Mouse (Mus musculus) NIH3T3 (cell line): Measurements from ENCODE around the gene Rnase2b.
"Not testable (repeated sequence)": the region's sequence is repeated elsewhere in the genome, so short reads cannot be mapped to it uniquely, and the experiment has no call there.

Experiments
- DNase-seq: peaks from one replicate; pipeline ENCODE4 v3.0.0-alpha.2; 2012; ENCODE audit warnings: low read depth

The Rnase2b gene

DNA sequence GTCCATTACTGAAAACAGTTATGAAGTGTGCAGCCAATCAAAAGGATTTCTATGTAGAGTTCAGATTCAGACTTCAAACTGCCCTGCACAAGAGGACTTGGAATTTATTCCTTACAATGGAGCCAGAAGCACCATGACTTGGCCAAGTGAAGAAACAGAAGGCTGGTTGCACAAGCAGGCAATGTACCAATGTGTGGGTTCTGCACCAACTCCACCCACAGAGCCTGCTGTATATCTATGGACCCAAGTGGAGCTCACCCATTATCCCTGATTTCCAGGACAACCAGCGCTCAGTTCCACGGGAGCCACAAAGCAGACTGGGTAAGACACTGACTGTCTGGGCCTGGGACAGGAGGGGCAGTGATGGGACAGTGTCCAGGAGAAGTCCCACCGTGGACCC, at the start of gene Rnase2b:
TSS of gene Rnase2b (plus strand) at position 285 of the 400 bp plus-strand sequence.
- DNase-seq = not testable (repeated sequence)

DNA sequence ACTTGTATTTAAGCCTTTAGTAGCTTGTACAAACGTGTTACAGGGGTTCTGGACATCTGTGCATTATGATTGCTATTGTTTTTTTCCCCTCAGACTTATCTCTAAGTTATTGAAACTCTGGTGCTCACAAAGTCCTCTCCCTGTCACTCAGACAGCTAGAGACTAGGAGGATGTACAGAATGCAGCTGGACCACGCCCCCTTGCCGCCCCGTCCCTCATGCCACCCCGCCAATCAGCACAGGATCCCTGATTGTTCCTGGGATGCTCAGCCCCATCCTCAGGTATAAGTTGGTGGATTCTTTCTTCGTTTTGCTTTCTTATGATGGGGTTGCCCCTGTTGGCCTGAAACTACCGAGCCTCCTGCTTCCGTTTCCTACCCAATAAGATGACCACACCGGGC, 48.6 kb upstream of the Rnase2b start:
- DNase-seq = no peak

DNA sequence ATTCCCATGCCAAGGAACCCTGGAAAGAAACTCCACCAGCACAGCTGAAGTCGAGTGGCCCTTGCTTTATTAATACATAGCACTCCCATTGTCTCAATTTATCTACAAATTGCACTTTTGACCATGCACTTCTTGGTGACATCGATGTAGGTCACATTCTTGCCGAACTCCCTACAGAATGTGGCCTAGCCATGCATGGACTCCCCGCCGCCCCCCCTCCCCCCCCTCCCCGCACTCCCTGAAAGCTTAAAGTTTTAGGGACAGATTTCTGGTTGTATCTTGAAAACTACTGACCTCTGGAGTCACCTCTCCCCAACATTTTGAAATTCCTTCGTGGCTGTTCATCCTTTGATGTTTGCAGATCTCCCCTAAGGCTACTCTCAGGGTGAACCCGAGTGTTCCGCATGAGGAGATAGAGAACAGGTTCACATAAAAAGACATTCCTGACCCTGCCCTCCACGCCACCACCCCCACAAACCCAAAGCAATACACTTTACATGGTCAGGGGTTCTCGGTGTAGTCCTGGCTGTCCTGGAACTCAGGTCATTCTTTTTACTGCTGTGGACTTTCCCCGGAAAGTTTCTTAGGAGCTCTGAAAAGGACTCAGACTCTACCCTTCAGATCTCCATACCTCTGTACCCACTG, 48.0 kb upstream of the Rnase2b start, which contains the start of gene Eddm3b:
TSS of gene Eddm3b (plus strand) at position 511 of the 645 bp plus-strand sequence.
- DNase-seq = no peak

DNA sequence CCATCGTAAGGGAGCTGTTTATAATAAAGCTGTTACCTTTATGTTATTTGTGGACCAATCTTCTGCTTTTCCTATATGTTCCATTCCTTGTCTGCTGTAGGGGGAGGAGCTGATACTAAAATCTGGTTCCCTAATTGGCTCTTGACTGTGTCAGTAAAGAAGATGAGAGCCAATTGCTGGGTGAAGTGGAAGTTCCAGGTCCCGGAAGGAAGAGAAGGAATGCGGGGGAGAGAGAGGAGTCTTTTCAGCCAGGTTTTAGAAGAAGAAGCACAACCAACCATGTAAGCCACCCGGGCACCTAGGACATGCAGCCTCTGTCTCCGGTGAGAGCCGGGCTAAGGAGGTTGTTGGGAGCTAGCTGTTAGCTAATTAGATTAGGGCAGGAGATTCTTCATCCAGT, 36.4 kb upstream of the Rnase2b start:
- peak; percentile 43 for DNase-seq

DNA sequence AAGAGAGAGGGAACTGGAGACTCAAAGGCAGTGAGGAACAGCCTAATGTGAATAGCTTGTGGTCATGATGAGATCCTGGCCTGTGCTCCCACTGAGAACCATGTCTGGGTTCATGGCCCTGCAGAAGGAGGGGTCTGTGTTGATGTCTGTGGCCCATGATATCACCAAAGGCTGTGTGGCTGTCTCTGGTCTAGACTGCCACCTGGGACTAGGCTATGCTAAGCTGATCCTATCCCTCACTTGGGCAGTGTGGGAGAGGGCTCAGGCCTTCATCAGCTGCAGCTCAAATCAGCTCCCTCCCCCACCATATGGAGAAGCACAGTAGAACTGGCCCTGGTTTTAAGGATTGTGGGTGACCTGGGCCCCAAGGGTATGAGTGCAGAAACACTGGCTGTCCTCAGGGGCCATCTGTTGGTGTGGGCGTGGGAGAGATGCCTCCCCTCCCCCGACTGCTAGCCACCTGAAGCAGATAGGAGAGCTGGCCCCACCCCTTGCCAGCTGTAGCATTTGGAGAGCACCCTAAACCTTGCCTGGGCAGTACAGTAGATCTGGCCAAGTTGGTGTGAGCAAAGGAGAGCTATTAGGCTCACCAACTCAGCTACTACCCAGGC, 34.3 kb upstream of the Rnase2b start:
- no peak for DNase-seq

DNA sequence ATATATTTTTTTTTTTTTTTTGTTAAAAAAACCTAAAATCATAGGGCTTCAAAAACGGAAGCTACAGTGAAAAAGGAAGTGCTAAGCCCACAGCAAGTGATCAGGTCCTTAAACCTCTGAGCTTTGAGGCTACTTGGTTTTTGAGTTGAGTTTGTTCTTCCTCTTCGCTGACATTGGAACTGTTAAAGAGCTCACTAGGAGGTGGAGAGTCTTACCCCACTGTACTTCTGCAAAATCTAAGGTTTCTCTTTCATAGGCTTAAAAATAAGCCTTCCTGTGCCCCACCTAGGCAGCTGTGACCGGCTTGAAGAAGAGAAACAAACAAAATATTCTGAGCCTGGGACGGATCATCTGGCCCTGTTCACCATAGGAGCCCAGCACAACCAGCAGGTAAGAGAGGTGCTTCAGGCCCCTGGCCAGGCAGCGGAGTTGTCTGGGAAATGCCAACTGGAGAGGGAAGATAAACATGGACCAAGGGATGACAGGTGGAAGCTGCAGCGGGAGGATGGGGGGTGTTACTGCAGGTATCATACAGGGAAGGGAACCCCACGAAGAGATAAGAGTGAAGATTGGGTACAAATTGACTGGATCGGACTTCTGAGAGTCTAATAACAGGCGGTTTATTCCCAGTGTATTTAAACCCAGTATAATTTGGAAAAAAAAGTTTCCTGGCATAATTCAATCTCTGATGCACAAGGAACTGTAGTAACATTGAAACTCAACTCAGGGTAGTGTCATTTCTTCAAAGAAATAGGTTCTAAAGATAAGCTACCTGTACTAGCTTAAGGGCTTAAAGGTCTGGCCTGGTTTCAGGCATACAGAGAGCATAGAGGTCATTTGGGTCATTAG, 33.1 kb upstream of the Rnase2b start:
- DNase-seq = no peak

DNA sequence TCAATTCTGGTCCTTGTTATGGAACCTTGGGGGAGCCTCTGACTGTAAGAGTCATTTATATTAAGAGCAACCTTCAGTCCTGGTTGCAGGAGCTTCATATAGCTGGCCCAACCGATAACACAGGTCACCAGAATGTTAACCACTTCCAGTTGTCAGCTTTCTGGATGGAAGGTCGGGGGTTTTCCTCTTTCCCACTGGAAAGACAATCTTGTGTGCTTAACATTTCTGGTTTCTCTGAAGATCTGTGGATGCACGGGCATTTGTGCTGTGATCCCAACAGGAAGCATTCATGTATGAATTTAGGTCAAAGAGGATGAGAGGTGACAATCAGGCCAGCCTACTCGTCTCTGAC, 32.5 kb upstream of the Rnase2b start:
- no peak for DNase-seq

DNA sequence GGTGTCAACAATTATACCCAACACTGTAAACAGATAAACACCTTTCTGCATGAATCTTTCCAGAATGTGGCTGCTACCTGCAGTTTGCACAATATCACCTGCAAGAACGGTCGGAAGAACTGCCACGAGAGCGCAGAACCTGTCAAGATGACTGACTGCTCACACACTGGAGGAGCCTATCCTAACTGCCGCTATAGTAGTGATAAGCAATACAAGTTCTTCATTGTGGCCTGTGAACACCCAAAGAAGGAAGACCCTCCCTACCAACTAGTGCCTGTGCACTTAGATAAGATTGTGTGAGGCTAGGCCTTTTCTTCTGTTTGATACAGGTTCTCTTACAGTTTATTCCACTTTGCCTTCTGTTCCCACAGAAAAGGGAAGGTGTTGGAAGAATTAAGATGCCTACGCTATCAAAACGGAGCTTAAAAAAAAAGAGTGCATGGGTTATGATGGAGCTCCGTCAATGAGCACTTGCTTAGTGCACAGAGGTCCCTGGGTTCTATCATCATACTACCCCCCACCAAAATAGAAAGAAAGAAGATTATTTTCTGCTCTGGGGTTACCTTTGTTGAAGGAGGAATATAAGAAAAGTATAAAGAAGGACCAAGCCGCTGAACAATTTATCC, 31.6 kb upstream of the Rnase2b start:
- no peak for DNase-seq

DNA sequence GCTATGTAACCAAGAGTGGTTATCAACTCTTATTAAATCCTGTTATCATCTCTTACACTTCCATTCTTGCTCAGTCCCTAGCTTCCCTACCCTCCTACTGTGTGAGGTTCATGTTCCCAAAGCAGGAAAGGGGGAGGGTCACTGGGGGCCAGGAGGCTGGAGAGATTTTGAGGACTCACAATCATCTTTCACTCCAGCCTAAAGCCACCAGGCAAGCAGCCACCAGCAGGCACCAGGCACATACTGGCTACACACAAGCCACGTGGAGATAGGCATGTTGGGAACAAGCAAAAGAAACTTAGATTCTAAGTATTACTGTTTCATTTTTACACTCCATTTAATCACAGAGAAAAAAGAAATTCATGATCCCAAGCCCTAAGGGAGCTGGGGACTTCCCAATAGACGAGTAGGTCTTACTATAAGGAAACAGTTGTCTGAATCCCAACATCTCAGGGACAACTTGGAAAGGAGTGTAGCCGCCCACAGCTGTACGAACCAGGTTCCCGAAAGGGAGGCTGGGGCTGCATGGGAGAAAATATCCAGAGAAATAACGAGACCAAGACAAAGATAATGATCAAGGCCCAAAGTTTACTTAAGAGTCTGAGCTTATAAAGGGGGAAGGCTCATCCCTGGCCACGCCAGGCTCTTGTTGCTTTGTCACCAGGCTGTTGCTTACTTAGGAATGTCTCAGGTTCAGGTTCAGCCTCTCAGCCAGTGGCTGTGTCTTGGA, 30.8 kb upstream of the Rnase2b start:
- DNase-seq = no peak

DNA sequence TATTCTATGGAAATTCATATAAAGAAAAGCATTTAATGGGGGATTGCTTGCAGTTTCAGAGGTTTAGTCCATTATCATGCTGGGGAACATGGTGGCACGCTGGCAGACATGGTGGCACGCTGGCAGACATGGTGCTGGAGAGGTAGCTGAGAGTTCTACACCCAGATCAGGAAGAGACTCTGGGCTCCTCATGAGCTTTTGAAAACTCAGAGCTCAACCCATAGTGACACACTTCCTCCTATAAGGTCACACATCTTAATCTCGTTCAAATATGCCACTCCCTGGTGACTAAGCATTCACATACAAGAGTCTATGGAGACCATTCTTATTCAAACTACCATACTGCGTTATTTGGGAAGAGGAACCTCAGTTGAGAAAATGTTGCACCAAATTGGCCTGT, 29.7 kb upstream of the Rnase2b start:
- no peak for DNase-seq

DNA sequence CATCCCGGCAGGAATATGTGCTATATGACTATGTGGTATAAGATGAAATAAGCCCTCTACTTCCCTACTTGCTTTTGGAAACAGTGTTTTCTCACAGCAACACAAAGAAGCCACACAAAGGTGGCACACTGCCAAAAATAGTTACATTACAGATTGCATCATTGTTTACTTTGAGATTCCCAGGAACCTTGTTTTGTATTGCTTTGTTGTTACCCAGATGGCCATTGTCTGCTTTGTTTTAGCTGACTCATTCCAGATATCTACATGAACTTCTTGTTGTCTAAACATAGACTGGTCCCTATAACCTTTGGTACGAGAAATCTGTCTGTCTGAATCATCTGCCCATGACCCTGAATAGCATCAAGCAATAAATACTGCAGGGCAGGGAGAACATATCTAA, 21.7 kb upstream of the Rnase2b start:
- DNase-seq = peak; percentile 9

DNA sequence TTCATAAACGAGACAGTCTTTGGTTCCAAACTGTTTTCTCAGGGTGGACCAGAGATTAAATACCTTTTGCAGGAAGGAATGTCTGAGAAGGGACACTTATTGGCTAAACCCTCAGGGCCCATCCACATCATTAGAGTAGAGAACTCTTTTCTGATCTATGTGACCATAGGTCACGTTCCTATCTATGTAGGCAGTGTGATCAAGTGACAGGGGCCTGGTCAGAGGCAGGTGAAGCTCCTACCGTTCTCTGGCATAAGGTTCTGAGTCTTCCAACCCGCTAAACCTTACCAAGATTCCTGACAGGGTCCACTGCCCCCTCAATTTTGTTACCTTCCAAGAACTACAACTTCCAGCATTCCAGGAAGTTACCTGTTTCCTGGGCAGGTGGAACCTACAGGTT, 19.9 kb upstream of the Rnase2b start:
- no peak for DNase-seq

DNA sequence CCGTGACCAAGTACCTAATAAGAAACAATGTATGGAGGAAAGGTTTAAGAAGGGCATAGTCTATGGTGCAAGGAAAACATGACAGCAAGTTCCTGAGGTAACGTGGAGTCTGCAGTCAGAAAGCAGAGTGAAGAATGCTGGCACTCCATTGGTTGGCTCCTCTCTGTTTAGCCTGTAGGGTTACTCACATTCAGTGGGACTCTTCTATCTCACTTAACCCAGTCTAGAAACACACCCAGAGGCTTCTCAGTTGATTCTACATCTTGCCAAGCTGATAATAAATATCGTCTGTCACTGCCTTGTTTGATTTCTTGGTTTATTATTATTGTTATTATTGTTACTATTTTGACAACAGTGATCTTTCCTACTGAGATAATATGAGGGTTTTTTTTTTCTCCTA, 19.5 kb upstream of the Rnase2b start:
- DNase-seq = no peak

DNA sequence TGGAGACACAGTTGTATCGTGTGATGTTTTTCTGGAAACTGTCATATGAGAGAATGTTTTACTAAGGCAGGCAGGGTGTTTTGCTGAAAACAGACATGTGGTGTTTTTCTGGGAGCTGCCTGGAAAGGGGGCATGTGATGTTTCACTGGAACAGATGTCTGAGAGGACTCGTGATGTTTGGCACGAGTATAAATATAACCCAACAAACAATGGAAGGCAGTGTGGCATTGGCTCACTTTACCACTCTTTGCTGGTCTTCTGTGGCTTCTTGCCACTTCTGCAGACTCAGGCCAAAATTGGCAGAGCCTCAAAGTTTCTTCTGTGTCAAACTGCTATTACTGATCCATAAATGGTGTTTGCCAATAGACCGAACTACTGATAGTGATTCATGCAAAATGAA, 18.8 kb upstream of the Rnase2b start:
- DNase-seq = peak; percentile 24

DNA sequence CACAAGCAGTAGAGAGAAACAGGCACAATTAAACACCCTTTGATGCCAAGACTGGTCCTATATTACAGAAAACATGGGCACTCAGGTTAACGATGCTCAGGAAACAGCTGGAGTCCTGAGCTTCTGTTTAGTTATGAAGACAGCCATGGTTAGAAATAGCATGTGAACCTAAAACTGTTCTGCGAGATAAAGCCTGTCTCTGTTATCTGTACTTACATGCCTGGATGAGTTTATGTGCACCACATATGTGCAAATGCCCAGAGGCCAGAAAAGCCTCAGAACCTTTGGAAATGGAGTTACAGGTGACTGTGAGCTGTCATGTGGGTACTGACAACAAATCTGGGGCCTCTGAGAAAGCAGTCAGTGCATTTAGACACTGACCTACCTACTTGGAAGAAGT, 18.1 kb upstream of the Rnase2b start:
- DNase-seq = no peak

DNA sequence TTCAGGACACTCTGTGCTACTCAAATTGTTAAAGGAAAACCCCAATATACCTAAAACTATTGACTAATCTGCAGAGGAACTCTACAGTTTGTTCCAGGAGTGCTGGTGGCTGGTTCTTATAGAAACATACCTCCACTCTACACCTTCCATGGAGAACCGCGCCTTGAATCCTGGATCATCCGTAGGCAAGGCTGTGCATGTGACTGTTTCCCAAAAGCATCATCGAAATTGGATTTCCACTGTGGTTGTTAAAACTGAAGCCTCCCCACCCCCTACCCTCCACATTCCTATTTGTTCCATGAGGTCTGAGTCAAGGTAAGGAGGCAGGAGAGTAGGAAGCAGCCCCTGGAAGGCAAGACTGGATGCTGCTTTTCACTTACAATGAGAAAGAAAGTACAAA, 17.6 kb upstream of the Rnase2b start:
- DNase-seq = no peak

DNA sequence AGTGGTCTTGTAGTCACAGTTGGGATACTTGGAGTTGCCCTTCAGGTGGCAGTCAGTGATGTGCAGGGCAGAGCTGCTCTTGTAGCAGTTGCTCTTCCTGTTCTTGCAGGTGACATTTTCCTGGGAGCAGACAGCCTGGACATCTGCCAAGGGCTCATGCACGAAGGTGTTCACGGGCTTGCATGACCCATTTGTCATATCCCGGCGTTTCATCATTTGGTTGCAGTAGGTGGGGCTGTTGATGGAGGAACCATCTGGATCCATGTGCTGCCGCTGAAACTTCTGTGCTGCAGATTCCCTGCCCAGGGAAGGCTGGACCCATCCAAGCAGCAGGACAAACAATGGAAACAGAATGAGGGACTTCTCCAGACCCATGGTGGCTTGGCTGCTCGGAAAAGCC, 16.5 kb upstream of the Rnase2b start:
- DNase-seq = no peak

DNA sequence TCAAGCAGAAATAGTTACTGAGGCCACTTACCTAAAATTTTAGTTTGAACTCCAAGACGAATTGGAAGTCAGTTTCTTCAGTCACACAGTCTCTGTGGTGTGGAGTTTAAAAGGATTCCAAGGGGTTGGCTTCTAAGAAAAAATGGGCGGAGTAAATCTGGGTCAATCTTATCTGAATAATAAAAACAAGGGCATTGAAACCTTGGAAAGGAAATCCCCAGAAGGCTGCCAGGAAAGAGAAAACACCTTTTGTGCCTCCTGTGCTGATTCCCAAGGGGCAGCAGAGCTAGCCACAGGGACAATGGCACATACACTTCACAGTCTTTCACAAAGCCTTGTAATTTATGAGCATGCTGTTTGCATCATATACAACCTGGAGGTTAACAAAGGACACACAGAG, 15.4 kb upstream of the Rnase2b start, which contains the start of gene Rnase1:
TSS of gene Rnase1 (minus strand) at position 101 of the 400 bp plus-strand sequence.
- DNase-seq = no peak

DNA sequence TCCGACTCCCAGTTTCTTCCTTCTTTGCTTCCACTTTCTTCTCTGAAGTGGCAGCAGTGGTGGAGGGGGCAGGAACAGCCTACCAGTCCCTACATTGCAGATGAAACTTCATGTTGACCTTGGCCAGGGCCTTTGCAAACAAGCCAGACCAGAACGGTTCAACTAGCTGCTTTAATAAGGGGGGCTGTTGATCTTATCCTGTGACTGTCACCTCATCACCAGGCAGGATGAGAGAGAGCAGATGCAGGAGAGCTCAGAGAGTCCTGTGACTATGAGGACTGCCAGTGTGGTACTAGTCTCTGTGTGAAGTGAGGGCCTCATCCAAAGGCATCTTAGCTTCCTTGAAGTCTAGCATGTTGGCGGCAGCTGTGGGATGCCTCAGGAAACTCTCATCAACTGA, 14.1 kb upstream of the Rnase2b start:
- no peak for DNase-seq

DNA sequence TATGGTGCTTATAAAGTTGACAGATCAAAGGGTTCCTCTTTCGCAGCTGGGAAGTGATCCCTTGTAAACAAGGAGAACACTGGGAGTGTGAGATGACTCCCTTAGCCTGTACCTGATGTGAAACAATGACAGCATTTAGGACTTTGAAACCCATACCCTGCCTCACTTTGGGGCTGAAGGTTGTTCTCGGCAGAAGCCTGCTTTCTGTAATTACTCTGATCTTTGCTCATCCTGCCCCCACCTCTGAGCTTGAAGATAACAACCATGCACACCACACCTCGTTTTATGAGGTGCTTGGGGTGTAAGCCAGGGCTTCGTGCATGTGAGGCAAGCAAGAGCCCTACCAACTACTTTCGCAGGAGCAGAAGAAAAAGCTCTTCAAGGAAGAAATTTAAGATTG, 12.9 kb upstream of the Rnase2b start:
- DNase-seq = no peak

DNA sequence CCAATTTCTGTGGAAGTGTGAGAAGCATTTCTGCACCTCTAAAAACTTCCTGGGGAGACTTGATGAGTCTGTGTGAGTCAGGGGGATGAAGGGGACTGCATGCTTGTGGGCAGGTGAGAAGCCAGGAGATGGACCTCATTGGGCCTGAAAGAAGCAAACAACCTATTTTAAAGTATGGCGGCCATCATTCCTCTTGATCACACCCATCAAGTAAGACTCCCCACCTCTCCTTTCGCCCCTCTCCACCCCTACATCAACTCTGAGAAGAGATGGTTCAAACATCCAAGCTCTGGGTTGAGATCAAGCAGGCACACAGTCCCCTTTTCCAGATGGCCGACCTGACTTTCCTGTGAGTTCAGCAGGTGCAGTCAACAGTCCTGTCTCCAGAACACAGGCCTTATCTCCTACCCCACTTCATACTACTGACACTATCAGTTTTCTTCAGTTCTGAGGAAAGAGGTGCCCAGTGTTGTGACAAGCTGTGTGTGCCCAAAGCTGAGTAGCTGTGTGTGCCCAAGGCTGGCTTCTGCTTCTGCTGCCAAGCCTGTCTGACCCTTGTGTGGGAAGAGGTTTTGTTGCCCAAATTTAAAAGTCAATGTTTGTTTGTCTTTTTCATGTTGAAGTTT, 11.7 kb upstream of the Rnase2b start:
- DNase-seq = no peak
